Mouse (Mus musculus): Measurements from ENCODE around the gene Morf4l1.

DNA sequence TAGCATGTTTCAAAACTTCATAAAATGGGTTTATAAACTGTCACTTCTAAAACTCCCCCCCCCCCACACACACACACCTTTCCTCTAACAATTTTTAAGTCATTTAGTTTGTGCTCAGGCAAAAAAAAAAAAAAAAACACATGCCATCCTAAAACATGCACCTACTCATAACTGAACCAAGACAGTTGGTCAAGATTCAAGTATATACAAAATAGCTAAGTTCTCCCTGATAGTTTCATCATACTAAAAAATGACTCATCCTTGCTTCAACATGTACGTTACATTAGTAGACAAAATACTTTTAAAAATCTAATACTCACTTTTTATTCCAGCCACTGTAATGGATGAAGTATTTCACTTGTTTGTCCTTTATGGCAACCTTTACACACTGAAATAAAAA is 7.7 kb downstream of the Morf4l1 start:
- TF ChIP-seq CTCF (IDR thresholded peaks at IDR 0.05; ENCODE audit: control insufficient read depth, insufficient read depth, insufficient replicate concordance, low read depth, low read length): no peak
- no peak for TF ChIP-seq POLR2A (IDR thresholded peaks at IDR 0.05; ENCODE audit: control insufficient read depth, low read depth, low read length)
